Mouse (Mus musculus) lung, postnatal 0 days (tissue): ENCODE measurements around the gene Gjc2.
A peak's percentile ranks its signal among the peaks of the same experiment; 100 is the strongest.

ENCODE experiments used
- CTCF ChIP-seq: IDR thresholded peaks from 2 replicates; pipeline ENCODE4 v1.5.1; 2016; ENCODE audit warnings: antibody characterized with exemption, mild to moderate bottlenecking
- EP300 ChIP-seq: IDR thresholded peaks from 2 replicates; pipeline ENCODE4 v1.6.1; 2016; ENCODE audit warnings: antibody characterized with exemption, mild to moderate bottlenecking, control low read depth

DNA sequence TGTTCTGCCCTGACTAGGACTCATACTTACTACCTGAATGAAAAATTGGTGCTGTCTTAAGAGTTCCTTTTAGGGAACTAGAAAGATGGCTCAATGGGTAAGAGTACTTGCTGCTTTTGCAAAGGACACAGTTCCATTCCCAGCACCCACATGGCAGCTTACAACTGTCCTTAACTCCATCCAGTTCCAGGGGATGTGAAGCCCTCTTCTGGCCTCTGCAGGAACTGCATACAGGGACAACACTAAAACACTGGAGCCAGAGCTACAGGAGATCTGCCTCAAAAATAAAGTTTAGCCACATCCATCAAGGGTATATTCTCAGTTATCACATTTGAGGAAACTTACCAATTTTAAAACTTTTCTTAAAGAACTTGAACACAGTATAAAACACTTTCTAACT is 36.1 kb upstream of the Gjc2 start:
- TF ChIP-seq EP300 (no peak), CTCF (peak; percentile 76)
